Mouse (Mus musculus) v-Abl transformed pro-B cells (cell line): ENCODE measurements around the gene Hsf2.
"Not testable (repeated sequence)": the region's sequence is repeated elsewhere in the genome, so short reads cannot be mapped to it uniquely, and the experiment has no call there.

ENCODE experiments used
- in situ Hi-C, 2 experiments: fragments of 400-800 bp; cut with MboI; formaldehyde crosslinking; loops; one replicate each; pipeline ENCODE4 v1.15.1; 2025; ENCODE audit not compliant: unreplicated experiment in 2 of 2

Gene Hsf2

DNA sequence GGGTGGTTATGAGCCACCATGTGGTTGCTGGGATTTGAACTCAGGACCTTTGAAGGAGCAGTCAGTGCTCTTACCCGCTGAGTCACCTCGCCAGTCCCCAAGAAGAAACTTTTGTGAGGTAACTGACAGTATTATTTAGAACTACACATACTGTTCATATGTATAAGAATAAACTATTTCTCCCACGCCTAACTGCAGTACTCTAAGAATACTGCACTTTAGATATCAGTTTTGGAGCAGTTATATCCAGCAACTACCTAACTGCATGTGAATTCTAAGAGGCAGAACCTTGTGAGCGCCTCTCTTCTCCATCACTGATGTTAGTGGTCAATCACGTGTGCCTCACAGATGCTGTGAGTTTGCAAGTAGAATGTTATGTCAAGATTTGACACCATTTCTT is 40.3 kb downstream of the Hsf2 start:
- in situ Hi-C loops = loop anchor here in 1 of 2 experiments (10.0 kb wide), 2 partner anchors 748 to 938 kb away; no protein-coding TSS in a partner anchor

DNA sequence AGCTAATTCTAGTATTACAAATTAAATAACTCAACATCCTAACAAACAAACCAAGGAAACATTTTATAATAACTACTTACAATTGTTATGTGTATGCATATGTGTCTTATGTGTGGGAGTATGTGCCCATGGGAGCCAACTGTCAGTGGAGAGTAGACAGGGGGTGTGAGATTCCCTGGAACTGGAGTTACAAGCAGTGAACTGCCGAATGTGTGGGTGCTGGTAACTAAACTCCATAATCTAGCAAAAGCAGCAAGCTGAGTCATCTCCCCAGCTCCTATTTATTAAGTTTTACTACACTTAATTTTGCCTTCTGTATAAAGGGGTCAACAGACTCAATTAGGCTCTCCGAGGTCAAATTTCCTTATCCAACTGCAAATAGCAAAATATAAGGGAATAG is 44.9 kb downstream of the Hsf2 start:
- in situ Hi-C loops = no loop called here

GRCm38 (mm10) chr10:57531616-57532217 is 45.5 kb downstream of the Hsf2 start:
- in situ Hi-C loops = no loop called here

- in situ Hi-C loops = no loop called here
These were observed 46.3 kb downstream of the Hsf2 start, which contains the start of gene Serinc1 for GRCm38 (mm10) chr10:57532218-57533101. TSS of gene Serinc1 (minus strand) at chr10:57532530.

DNA sequence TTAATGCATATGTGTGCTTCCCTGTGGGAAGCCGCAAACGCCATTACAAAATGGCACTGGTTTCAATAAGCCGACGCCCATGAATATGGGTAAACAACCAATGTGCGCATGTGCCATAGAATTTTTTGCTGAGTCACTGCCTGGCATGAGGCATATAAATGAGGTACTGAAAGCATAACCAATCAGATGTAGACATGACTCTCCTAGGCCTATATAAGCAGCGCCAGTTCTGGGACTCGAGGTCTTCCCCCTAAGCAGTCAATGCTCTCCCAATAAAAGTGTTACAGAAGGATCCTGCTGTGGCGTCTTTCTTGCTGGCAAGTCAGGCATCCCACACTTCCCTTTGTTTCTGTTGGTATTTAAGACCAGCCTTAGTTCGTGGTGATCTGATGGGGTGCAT is 57.7 kb downstream of the Hsf2 start:
- in situ Hi-C loops = not testable (repeated sequence)

DNA sequence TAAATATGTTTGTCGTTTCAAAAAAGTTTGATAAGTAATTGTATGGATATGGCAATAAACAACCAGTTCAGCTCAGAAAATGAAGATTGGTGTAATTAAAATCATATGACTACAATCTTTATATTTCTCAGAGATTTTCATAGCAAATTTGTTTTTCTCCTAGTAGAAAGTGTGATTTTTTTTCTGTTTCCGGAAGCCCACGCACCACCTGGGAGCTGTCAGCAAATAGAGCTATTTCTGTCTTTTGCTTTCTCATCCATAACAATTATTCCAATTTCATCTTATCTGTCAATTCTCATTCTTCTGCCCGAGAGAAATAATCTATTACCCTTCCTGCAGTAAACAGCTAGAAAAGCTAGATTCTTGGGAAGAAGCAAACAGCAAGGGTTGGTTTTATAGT is 63.4 kb downstream of the Hsf2 start:
- in situ Hi-C loops = no loop called here

DNA sequence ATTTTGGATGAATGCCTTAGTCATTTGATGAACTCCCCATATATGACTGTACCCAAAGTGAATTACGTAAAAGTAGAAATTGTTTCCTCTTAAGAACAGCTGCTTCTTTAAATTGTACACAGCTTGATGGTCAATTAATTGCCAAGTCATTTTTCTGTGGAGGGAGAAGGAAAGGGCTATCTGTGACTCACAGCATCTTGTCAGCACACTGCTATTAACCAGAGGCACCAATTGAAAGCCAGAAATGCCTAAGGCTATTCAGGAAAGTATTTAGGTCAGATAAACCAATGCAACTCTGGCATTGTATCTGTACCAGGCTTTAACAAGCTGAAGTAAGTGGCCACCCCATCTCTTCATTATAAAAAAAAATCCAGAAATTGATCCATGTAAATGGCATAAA is 67.5 kb downstream of the Hsf2 start:
- in situ Hi-C loops = no loop called here

DNA sequence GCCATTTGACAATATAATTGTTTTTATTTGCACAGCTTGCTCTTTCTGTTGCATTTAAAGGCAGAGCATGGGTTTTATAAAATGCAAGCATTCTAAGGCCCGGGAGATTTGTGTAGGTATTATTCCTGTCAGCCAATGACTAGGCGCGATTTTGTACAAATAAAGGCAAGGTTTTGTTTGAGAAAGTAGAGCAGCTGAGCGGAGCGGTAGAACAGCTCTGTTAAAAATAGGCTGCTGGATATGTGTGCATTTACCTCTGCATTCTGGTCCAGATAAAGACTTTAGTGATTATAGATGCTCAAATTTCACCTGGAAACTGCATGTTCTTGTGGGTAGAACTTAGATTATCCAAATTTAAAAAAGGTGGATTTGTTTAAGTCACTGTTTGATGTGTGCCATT is 71.4 kb downstream of the Hsf2 start:
- in situ Hi-C loops = no loop called here
